Mouse (Mus musculus) cortical plate, adult 2 months (tissue): ENCODE measurements at regions not wholly inside any gene's neighbourhood (a gene's known extent, or its start where the extent isn't known, plus 50 kb on each side); places are given as distances from the start of the nearest gene placed in this dataset.

Experiments
- CTCF ChIP-seq: fragments of 200-500 bp; IDR thresholded peaks from 2 replicates; pipeline ENCODE4 v1.5.1; 2011; ENCODE audit warnings: mild to moderate bottlenecking, control low read depth, low read length; ENCODE audit not compliant: insufficient read depth; ENCODE audit errors: extremely low read depth
- POLR2A ChIP-seq: fragments of 200-500 bp; IDR thresholded peaks from 2 replicates; pipeline ENCODE4 v1.6.1; 2011; ENCODE audit warnings: mild to moderate bottlenecking, low read length, control low read depth; ENCODE audit not compliant: insufficient read depth; ENCODE audit errors: extremely low read depth

- no peak for TF ChIP-seq CTCF
- no peak for TF ChIP-seq POLR2A
These were observed 271.2 kb upstream of the Mon1b start for GRCm38 (mm10) chr8:113364181-113364580.
